In the genomic region with DNA sequence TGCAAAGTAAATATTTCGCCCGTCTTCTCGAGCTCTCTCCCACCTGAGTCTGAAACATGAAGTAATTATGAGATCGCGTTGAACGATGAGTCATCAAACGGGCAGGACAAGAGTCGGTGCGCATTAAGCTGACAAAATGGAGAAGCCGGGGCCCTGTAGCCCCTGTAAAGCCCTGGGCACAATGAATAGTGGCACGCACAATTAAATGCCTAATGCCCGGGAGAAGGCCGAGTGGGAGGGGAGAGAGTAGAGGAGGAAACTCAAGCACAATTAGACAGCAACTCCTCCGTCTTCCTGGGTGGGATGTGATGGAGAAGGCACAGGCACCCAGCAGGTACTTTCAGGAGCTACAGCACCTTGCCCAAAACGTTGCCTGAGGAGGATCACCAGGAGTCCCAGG, we compare ENCODE assay signal across 17 mouse cellular contexts.
"Had no signal": no experiment of that assay in that cellular context is flagged by ENCODE, and none has a peak within 500 bp of the region (broad histone marks: within the 10 kb centered on the region; RNA-seq: fewer than 3 reads in every experiment).

No protein-coding gene starts in this region.

- H3K4me1 ChIP-seq: limb, embryonic 12.5 days; limb, embryonic 15.5 days; lung, embryonic 15.5 days; stomach, embryonic 15.5 days had no signal

- H3K9me3 ChIP-seq: limb, embryonic 12.5 days; limb, embryonic 15.5 days; lung, embryonic 15.5 days; stomach, embryonic 15.5 days had no signal

- DNase-seq: kidney, adult 11 months; kidney, postnatal 14 days; left cerebral cortex, postnatal 4 days; liver, postnatal 0 days; lung, postnatal 10 days; lung, postnatal 36 days; midbrain, embryonic 14.5 days; right cerebral cortex, postnatal 25 days; spleen, adult 18-20 months; thymus, postnatal 25 days had no signal

- H3K4me3 ChIP-seq: limb, embryonic 12.5 days; limb, embryonic 15.5 days; lung, embryonic 15.5 days; stomach, embryonic 15.5 days had no signal

- ATAC-seq: liver, postnatal 0 days had no signal

- H3K27ac ChIP-seq: limb, embryonic 12.5 days; limb, embryonic 15.5 days; liver, embryonic 14.5 days; lung, embryonic 15.5 days; stomach, embryonic 15.5 days had no signal

- H3K36me3 ChIP-seq: limb, embryonic 12.5 days; limb, embryonic 15.5 days; lung, embryonic 15.5 days; stomach, embryonic 15.5 days had no signal

- H3K4me2 ChIP-seq: limb, embryonic 12.5 days; limb, embryonic 15.5 days; liver, embryonic 11.5 days; lung, embryonic 15.5 days; midbrain, embryonic 11.5 days; stomach, embryonic 15.5 days had no signal

- H3K27me3 ChIP-seq: limb, embryonic 12.5 days; limb, embryonic 15.5 days; lung, embryonic 15.5 days; stomach, embryonic 15.5 days had no signal

- H3K9ac ChIP-seq: limb, embryonic 12.5 days; limb, embryonic 15.5 days; liver, embryonic 14.5 days; liver, postnatal 0 days; lung, embryonic 15.5 days; stomach, embryonic 15.5 days had no signal
